Mouse (Mus musculus) thymus, adult 2 months (tissue): ENCODE results near the gene Gm21983. TPM values are rescaled to one million over a fixed set of nuclear protein-coding genes. Genes with fewer than 3 reads are reported as not detected.

Source experiments
- DNase-seq: peaks from one replicate; pipeline ENCODE4 v3.0.0; 2021
- H3K27ac ChIP-seq: fragments of 200-500 bp; 2 replicates; pipeline ENCODE4 v1.5.1; 2012; ENCODE audit warnings: low read length, control low read depth; ENCODE audit not compliant: control insufficient read depth, insufficient read depth
- H3K27me3 ChIP-seq: fragments of 200-500 bp; 2 replicates; pipeline ENCODE4 v1.6.1; 2012; ENCODE audit warnings: mild to moderate bottlenecking, low read length, moderate library complexity, mixed read lengths; ENCODE audit not compliant: control insufficient read depth, insufficient read depth
- H3K36me3 ChIP-seq: fragments of 200-500 bp; 2 replicates; pipeline ENCODE4 v1.6.1; 2012; ENCODE audit warnings: mild to moderate bottlenecking, low read length, moderate library complexity; ENCODE audit not compliant: control insufficient read depth, insufficient read depth
- H3K4me1 ChIP-seq: fragments of 200-500 bp; replicated peaks from 2 replicates; pipeline ENCODE4 v1.6.1; 2012; ENCODE audit warnings: low read length; ENCODE audit not compliant: control insufficient read depth, insufficient read depth
- H3K4me3 ChIP-seq: fragments of 200-500 bp; 2 replicates; pipeline ENCODE4 v1.5.1; 2012; ENCODE audit warnings: mild to moderate bottlenecking, low read length, control low read depth, moderate library complexity; ENCODE audit not compliant: control insufficient read depth, insufficient read depth
- CTCF ChIP-seq: fragments of 200-500 bp; IDR thresholded peaks from 2 replicates; pipeline ENCODE4 v1.5.1; 2012; ENCODE audit warnings: mild to moderate bottlenecking, control low read depth, low read length, moderate library complexity, borderline replicate concordance; ENCODE audit not compliant: control insufficient read depth, poor library complexity, insufficient read depth; ENCODE audit errors: extremely low read depth
- POLR2A ChIP-seq: fragments of 200-500 bp; IDR thresholded peaks from 2 replicates; pipeline ENCODE4 v1.6.1; 2012; ENCODE audit warnings: mild to moderate bottlenecking, low read length, control low read depth, moderate library complexity; ENCODE audit not compliant: control insufficient read depth, poor library complexity, insufficient read depth; ENCODE audit errors: extremely low read depth
- WGBS: fragments of 180-500 bp; shearing (Covaris S2); methylation state at CpG from one replicate; pipeline ENCODE4 v1.1.7; 2018; 5-methylcytosine and 5-hydroxymethylcytosine counted together
- polyA plus RNA-seq: library from polyadenylated mRNA; depleted of rRNA; stranded (reverse); fragments of >200 nt; gene quantifications from 2 replicates; pipeline ENCODE4 v1.2.3, GENCODE M21; 2012

Gm21983 gene
- polyA plus RNA-seq, 1 experiment = not detected

GRCm38 (mm10) chr7:27130521-27131370 lies 50.1 kb downstream of the Gm21983 start:
- Histone ChIP-seq H3K36me3 (no peaks in the 10 kb centered on the region), H3K4me3 (no peak overlapping the region), H3K27me3 (no peaks in the 10 kb centered on the region), H3K4me1 (no peaks in the 10 kb centered on the region), H3K27ac (no peak overlapping the region)
- 90% methylated on average over 22 of the region's 22 CpGs for WGBS
- no peak for DNase-seq
- TF ChIP-seq POLR2A = no peak
- TF ChIP-seq CTCF = no peak

DNA sequence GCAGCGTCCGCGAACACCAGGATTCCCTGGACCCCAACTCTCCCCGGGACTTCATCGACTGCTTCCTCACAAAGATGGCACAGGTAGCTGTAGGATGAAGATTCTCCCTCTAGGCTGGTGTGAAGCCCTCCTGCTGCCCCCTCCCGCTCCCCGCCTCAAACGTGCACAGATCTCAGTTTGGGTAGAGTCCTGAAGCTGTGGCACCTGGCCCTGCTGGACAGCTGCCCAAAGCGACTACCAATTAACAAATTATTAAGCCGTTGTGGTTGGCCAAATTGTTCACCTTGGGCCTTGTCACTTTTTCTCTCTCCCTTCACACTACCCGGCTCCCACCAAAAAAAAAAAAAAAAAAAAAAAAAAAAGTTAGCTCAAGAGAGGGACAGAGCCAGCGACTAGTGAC lies 51.1 kb downstream of the Gm21983 start:
- WGBS = 91% methylated on average over 12 of the region's 12 CpGs
- no peak for DNase-seq
- no peak overlapping the region for H3K4me3 ChIP-seq
- H3K27ac ChIP-seq = no peak overlapping the region
- no peaks in the 10 kb centered on the region for H3K36me3 ChIP-seq
- no peaks in the 10 kb centered on the region for H3K27me3 ChIP-seq
- H3K4me1 ChIP-seq = no peaks in the 10 kb centered on the region
- TF ChIP-seq CTCF = no peak
- TF ChIP-seq POLR2A = no peak

- no peak overlapping the region for H3K27ac ChIP-seq
- H3K4me1 ChIP-seq = no peaks in the 10 kb centered on the region
- H3K36me3 ChIP-seq = no peaks in the 10 kb centered on the region
- DNase-seq = no peak
- H3K4me3 ChIP-seq = no peak overlapping the region
- WGBS = 93% methylated on average over 13 of the region's 13 CpGs
- no peak for TF ChIP-seq CTCF
- no peak for TF ChIP-seq POLR2A
- no peaks in the 10 kb centered on the region for H3K27me3 ChIP-seq
Measured at GRCm38 (mm10) chr7:27128946-27129345, 51.9 kb downstream of the Gm21983 start.

GRCm38 (mm10) chr7:27128162-27128561 lies 52.7 kb downstream of the Gm21983 start:
- Histone ChIP-seq H3K27me3 (no peaks in the 10 kb centered on the region), H3K27ac (no peak overlapping the region), H3K4me1 (no peaks in the 10 kb centered on the region), H3K4me3 (no peak overlapping the region), H3K36me3 (no peaks in the 10 kb centered on the region)
- no peak for TF ChIP-seq CTCF
- TF ChIP-seq POLR2A = no peak
- 44% methylated on average over 3 of the region's 3 CpGs for WGBS
- DNase-seq = peak; percentile 14

DNA sequence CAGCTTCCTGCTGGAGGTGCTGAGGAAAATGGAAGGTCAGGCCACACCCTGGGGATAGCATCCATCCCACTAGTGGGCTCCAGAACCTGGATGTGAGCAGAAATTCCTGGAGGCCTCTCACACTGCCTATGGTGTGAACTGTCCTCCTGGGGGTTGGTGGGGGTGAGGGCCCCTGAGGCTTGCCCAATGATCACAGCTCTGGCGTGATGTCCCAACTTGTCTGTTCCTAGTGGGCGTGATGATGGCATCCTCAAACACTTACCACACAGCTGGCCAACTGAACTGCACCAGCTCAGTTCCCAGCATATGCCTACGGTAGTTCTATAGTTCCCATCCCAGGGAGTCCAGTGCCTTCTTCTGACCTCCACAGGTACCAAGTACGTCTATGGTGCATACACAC lies 55.9 kb downstream of the Gm21983 start:
- 95% methylated on average over 4 of the region's 4 CpGs for WGBS
- H3K36me3 ChIP-seq = no peaks in the 10 kb centered on the region
- H3K27me3 ChIP-seq = no peaks in the 10 kb centered on the region
- no peaks in the 10 kb centered on the region for H3K4me1 ChIP-seq
- DNase-seq = no peak
- H3K27ac ChIP-seq = no peak overlapping the region
- H3K4me3 ChIP-seq = no peak overlapping the region
- TF ChIP-seq POLR2A (no peak), CTCF (no peak)

DNA sequence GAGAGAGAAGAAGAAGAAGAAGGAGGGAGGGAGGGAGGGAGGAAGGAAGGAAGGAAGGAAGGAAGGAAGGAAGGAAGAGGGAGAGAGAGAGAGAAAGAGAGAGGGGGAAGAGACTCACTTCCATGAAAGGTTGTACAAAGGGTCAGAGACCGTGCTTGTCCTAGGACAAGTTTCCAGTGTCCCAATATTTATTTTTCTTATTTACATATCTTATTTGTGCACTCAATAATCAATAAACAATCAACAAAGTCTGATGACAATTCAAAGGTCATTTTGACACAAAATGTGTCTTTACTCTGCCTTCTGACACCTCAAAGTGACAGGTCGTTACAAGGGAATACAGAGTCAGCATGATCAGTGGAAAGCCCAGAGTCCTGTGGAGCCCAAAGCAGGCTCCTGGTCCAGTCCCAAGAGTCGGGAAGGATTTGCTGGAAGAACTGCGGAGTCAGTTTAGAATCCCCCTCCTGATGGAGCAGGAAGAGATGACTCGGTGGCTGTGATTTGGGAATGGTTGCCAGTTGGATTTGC lies 56.5 kb downstream of the Gm21983 start:
- TF ChIP-seq CTCF = no peak
- TF ChIP-seq POLR2A = no peak
- H3K4me1 ChIP-seq = no peaks in the 10 kb centered on the region
- H3K36me3 ChIP-seq = no peaks in the 10 kb centered on the region
- no peak overlapping the region for H3K27ac ChIP-seq
- no peak for DNase-seq
- WGBS = 82% methylated on average over 5 of the region's 5 CpGs
- H3K27me3 ChIP-seq = no peaks in the 10 kb centered on the region
- H3K4me3 ChIP-seq = no peak overlapping the region
